Mouse (Mus musculus) CH12.LX (cell line): ENCODE results near the gene Kng2.

Experiments
- CTCF ChIP-seq, 2 experiments: IDR thresholded peaks in 1 of 2; conservative IDR thresholded peaks in 1 of 2; 2 replicates each; pipeline ENCODE4 v1.5.1; 2011 to 2012; ENCODE audit warnings: low read depth in 2 of 2, low read length in 2 of 2, improper control_type of control experiment in 1 of 2, inconsistent platforms in 1 of 2, mild to moderate bottlenecking in 1 of 2, moderate library complexity in 1 of 2
- PAX5 ChIP-seq: IDR thresholded peaks from 2 replicates; pipeline ENCODE4 v1.6.1; 2012; ENCODE audit warnings: low read length, inconsistent platforms, mixed read lengths
- POLR2A ChIP-seq: IDR thresholded peaks from 2 replicates; pipeline ENCODE4 v1.6.1; 2011; ENCODE audit warnings: low read depth, mild to moderate bottlenecking, improper control_type of control experiment, low read length
- RCOR1 ChIP-seq: conservative IDR thresholded peaks from 2 replicates; pipeline ENCODE4 v1.6.1; 2012; ENCODE audit warnings: low read depth, mild to moderate bottlenecking, inconsistent platforms, low read length, improper control_type of control experiment

DNA sequence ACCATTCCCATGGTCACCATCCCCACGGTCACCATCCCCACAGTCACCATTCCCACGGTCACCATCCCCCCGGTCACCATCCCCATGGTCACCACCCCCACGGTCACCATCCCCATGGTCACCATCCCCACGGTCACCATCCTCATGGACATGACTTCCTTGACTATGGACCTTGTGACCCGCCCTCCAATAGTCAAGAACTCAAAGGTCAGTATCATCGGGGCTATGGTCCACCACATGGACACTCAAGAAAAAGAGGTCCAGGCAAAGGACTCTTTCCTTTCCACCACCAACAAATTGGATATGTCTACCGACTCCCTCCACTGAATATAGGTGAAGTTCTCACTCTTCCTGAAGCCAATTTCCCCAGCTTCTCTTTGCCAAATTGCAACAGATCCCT lies 68.2 kb downstream of the Kng2 start:
- TF ChIP-seq CTCF (conservative IDR thresholded peaks at IDR 0.05 in 1 of 2, IDR thresholded peaks at IDR 0.05 in 1 of 2; ENCODE audit: low read depth in 2 of 2, low read length in 2 of 2) (no peak), POLR2A (no peak), PAX5 (no peak), RCOR1 (no peak)
